In genomic region chr14:116947939-116948591, GRCm38 (mm10) we compare ENCODE assay signal across 11 mouse cellular contexts.
"Had no signal": no experiment of that assay in that cellular context is flagged by ENCODE, and none has a peak within 500 bp of the region (broad histone marks: within the 10 kb centered on the region; RNA-seq: fewer than 3 reads in every experiment).

No protein-coding gene starts in this region.

- H3K4me1 ChIP-seq: limb, embryonic 13.5 days; liver, embryonic 12.5 days; midbrain, embryonic 13.5 days; neural tube, embryonic 15.5 days had no signal

- H3K9me3 ChIP-seq: liver, embryonic 12.5 days had no signal

- H3K9ac ChIP-seq: limb, embryonic 13.5 days; liver, embryonic 12.5 days; midbrain, embryonic 13.5 days; neural tube, embryonic 15.5 days had no signal

- H3K27me3 ChIP-seq: limb, embryonic 13.5 days; liver, embryonic 12.5 days; midbrain, embryonic 13.5 days; neural tube, embryonic 15.5 days had no signal

- H3K4me3 ChIP-seq: limb, embryonic 13.5 days; liver, embryonic 12.5 days; midbrain, embryonic 13.5 days; neural tube, embryonic 15.5 days had no signal

- H3K36me3 ChIP-seq: liver, embryonic 12.5 days had no signal

- H3K4me2 ChIP-seq: limb, embryonic 13.5 days; liver, embryonic 12.5 days; midbrain, embryonic 13.5 days; neural tube, embryonic 15.5 days had no signal

- ATAC-seq: inflammation-experienced regulatory T-cells, adult 6 months; liver, embryonic 12.5 days; midbrain, embryonic 13.5 days had no signal

- DNase-seq: kidney, adult 8-10 months; kidney, postnatal 14 days; lung, adult 18-20 months; right cerebral cortex, adult 18-20 months; right cerebral cortex, postnatal 25 days; thymus, postnatal 14 days had no signal

- H3K27ac ChIP-seq: limb, embryonic 13.5 days; liver, embryonic 12.5 days; midbrain, embryonic 13.5 days; neural tube, embryonic 15.5 days had no signal
